Mouse (Mus musculus) adrenal gland, postnatal 14 days (tissue): ENCODE measurements around the gene Lrrc8a. TPM values are rescaled to one million over a fixed set of nuclear protein-coding genes. Genes with fewer than 3 reads are reported as not detected.

ENCODE experiments used
- DNase-seq: peaks from one replicate; pipeline ENCODE4 v3.0.0; 2021; ENCODE audit warnings: mixed read lengths
- total RNA-seq: library from RNA; stranded (reverse); gene quantifications from 2 replicates; pipeline ENCODE4 v1.2.3, GENCODE M21; 2021

Gene Lrrc8a
- total RNA-seq, 1 experiment from 2014 or later, result 57.7 TPM

DNA sequence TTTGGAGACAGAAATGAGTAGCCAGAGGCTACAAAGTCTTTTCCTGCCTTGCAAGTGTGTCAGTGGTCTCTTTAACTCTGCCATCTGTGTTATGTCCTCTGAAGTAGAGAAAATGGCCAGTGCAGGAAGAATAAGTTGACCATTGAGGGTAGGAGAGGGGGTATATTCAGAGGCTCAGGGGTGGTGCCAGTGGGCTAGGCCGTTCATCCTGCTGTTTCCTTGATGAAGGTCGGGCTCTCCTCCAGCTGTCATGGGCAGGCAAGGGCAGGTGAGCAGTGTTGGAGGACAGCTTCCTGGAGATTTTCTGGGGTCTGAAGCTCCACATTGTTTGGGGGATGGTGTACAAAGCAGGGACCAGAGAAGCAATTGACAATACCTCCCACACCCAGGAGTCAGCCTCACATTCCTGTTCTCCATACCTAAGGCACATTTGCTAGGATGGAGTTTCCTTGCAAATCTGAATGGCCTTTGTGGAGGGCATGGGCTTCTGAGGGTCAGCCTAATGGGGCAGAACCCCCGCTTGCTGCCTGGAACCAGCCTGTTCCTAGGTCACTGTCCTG lies 1.5 kb downstream of the Lrrc8a start:
- peak; percentile 6 for DNase-seq

DNA sequence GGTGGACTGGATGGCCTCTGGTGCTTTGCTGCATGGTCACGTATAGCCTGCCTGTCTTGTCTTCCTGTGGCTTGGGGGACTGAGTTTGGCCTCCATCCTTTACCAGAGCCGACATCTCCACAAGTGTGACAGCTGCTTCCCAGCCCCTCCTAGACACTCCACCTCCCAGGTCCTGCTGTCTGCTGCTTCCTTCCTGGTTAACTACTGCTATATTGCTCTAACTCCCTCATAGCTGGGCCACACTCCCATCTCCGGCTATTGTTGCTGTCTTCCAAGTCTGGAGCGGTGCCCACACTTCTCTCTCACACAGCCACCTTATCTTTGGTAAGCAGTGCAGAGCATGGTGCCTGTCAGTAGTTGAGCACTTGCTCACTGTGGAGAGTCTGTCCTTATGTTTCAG lies 2.3 kb downstream of the Lrrc8a start:
- DNase-seq, result peak; percentile 52

DNA sequence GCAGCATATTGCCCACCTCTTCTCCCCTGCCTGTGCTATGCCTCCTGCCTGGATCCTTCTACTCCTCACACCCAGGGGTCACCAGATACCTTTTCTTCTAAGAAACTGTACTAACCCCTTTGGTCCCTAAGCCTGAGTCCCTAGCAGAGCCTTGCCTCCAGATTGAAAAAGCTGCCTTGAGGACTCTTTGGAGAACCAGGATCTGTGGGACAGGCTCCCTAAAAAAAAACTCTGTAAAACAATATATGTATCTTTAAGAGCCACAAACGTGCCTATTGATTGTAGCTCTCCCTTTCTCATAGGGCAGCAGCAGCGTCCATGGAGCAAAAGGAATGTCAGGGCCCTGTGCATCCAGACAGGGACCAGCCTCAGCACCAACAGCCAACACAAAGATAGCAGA lies 2.8 kb downstream of the Lrrc8a start, which contains the start of gene Gm28035:
Gene Gm28035 (plus strand): TSS at position 301 of the 400 bp plus-strand sequence.
- DNase-seq, result no peak

DNA sequence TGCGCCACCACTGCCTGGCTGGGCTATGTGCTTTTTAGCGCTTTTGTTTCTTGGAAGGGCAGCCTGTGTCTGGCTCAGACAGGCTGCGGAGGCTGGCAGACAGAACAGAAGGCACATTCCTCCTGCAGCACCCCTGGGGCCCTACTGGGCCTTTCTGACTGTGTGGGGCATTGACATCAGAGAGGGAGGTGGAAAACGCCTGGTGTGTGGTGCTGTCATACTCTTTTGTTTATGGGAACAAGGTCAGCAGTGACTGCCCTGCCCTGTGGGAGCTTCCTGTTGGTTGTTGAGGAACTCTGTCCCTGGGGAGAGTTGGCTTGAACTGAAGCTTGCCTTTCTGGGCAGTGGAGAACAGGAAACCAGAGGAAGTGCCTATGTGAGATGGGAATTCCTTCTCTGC lies 5.0 kb downstream of the Lrrc8a start:
- peak; percentile 86 for DNase-seq

DNA sequence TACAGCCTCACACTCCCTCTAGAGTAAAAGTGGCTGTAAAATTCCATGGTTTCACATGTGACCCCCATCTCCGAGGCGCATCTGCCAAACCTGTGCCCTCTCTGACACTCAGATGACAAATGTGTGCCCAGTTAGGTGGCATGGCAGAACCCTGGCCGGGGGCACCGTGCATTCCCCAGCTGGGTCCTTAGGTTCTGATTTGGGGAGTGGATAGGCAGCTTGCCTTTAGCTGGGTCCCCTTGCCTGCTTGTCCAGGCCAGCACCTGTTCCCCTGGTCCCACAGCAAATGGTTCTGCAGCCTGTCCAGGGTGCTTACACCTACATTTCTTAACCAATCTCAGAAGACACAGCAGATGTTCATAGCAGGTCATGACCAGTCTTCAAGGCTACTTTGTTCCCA lies 5.9 kb downstream of the Lrrc8a start:
- DNase-seq, result no peak

DNA sequence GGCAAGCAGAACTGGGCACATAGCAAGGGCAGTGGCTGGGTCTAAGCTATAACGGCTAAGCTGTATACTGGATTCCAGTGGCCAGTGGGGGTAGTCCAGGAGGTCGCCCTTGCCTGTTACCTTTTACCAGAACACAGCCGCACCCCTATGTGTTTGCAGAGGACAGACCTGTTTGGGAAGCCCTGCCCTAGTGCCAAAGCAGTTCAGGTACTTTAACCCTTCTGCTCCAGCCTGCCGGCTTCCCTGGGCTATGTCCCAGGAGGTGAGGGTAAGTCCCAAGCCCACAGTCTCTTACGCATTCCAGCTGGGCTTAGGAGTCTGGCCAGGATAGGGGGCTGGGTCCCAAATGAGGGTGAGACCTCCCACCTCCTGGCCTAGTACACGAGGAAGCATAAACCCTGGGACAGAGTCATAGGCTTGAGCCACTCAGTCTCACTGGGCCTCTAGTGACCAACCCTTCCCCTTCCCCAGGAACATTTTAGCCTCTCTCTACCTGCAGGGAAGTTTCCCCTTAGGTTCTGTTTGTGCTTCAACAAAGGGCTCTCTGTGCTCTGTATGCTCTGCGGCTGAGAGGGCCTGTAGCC lies 7.2 kb downstream of the Lrrc8a start:
- no peak for DNase-seq

DNA sequence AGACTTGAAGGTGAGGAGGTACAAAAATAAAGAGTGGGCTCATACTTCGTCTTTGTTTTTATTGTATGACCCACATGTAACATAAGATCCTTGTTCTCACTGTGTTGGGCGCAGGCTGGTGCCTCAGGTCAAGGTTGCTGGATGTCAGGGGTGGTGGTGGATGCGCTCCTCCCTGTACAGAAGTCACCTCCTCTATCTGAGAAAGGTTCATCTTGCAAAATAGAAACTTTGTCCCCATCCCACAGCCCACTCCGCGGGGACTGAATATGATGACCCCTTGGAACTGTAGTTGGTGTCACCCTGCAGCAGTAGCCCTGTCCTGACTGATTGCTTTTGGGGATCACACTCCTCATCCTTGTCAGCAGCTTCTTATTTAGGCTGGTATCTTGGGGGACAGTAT lies 9.5 kb downstream of the Lrrc8a start:
- DNase-seq, result no peak

DNA sequence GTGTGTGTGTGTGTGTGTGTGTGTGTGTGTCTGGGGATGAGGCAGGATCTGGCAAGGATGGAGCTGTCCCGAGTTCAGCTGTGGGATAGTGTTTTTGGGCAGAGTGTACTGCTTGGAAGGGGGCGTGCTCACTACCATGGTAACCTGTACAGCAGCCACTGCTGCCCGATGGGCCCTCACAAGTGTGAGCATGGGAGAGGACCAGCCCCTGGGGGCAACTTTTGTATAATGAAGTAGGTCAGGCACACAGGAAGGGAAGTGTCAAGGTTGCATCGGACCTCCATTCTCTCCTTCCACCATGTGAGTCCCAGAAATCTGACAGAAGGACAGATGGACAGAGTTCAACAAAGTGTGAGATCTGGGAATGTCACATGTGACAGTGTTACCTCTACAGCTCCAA lies 10.2 kb downstream of the Lrrc8a start:
- no peak for DNase-seq

DNA sequence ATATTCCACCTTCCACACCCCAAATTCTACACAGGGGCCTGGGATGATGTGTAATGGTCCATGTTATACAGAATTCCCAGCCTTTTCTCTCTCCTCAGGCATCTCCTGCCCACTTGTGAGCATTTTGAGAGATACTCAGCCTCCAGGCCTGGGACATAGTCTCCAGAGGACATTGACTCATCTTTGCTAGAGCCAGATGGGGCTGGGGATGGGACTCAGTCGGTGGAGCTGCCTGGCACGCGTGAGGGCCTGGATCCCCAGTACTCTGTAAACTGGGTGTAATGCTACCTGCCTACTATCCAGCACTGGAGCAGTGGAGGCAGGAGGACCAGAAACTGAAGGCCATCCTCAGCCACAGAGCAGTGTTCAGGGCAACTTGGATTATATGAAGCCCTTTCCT lies 11.7 kb downstream of the Lrrc8a start:
- DNase-seq, result no peak

DNA sequence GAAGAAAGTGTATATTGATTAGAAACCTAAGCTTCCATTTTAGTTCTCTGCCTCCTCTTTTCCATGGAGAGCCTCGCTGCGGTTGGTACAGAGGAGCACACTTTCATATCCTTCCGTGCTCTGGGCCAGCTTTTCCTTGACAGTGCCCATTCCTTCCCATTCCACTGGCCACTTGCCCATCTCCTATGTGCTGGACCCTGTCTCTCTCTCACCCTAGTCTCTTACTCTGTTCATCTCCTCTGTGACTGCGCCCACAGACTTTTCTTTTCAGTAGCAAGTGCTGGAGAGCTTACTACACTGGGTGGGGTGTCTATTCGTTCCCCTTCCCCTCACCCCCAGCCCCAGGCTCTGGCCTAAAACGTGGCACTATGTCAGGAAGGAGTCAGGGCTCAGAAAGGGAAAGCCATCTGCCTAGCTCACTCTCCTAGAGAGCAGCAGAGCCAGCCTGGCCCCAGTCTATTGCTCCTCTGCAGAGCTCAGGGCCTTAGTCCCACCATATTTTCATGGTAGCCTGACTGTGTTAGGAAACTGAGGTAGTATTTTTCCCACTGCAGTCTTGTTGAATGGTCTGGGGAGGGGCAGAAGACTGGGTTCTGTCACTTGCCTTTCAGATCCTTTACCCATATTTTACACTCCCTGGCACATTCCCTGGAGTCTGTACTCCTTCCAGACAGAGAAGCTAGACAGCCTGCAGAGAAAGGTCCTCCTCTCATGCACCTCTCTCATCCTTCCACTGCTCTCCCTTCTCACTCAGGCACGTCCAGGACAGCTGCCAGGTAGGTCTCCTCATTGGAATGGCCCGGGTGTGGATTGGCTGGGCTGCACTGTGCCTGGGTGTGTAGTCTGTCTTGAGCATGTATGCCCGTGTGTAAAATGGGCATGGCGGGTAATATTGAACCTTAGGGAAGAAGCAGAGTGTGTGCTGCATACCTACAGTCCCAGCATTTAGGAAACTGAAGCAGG lies 12.9 kb downstream of the Lrrc8a start:
- DNase-seq, result no peak

DNA sequence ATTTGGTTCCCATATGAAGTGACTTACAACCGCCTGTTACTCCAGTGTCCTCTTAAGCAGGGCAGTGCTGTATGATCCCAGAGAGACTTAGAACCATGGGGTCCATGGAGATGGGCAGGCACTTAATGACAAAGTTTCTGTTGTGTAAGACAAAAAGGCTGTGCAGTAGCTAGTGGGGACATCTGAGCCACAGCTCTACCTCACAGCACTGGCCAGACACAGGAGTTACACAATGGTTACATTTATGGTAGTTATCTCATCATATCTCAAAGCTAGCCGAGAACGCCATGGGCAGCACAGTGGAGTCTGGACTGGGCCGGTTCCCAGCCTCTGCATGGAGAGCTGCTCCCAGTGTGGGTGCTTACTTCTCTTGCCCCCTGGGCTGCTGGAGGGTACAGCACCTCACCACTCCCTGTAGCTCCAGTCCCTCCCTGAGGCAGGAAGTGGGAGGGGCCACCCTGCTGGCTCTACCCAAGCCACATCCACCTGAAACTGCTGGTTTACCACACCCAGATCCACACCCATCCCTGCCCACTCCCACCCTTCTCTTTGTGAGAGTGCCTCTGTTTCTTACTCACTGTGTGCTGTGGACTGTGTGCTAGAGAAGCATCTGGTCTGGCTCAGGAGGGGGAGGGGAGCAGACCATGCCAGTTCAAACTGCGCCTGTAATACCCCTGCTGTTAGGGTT lies 14.0 kb downstream of the Lrrc8a start:
- DNase-seq, result peak; percentile 71

DNA sequence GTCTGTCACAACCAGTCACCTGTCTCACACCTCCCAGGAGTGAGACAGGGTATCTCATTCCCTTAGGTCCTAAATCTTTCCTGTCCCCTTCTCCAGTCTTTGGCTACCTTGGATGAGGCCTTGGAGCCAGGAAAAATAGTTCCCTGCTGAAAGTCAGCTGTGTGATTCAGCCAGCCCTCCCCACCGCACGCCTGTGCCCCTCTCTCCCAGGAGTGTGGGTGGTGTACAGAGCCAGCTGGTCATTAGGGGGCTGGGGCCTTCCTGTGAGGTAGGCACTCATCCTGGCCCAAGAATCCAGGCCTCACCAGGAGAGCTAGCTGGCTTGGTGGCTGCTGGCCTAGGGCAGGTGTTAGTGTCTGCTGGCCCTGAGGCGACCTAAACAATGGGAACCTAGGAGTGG lies 15.0 kb downstream of the Lrrc8a start:
- DNase-seq, result peak; percentile 66

DNA sequence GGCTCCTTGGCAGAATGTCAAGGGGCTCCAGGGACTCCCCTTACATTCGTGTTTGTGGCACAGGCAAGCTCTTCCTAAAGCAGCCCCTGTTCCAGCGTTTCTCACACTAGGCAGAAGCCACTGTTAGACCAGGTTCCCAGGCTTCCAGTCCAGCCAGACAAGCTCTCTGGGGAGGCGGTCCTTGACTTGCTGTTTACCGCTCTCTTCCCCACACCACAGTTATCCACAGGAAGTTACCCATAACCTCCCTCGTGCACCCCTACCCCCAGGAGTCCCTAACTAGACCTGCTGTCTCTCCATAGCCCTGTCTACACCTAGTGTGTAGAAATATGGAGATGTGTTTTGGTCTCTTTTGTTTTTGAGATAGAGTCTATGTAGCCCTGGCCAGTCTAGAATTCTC lies 16.3 kb downstream of the Lrrc8a start:
- no peak for DNase-seq

DNA sequence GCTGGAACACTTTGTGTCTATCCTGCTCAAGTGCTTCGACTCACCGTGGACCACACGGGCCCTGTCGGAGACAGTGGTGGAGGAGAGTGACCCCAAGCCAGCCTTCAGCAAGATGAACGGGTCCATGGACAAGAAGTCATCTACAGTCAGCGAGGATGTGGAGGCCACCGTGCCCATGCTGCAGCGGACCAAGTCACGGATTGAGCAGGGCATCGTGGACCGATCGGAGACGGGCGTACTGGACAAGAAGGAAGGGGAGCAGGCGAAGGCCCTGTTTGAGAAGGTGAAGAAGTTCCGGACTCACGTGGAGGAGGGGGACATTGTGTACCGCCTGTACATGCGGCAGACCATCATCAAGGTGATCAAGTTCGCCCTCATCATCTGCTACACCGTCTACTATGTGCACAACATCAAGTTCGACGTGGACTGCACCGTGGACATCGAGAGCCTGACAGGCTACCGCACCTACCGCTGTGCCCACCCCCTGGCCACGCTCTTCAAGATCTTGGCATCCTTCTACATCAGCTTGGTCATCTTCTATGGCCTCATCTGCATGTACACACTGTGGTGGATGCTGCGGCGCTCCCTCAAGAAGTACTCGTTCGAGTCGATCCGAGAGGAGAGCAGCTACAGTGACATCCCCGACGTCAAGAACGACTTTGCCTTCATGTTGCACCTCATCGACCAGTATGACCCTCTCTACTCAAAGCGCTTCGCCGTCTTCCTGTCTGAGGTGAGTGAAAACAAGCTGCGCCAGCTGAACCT lies 18.3 kb downstream of the Lrrc8a start:
- DNase-seq, result no peak

DNA sequence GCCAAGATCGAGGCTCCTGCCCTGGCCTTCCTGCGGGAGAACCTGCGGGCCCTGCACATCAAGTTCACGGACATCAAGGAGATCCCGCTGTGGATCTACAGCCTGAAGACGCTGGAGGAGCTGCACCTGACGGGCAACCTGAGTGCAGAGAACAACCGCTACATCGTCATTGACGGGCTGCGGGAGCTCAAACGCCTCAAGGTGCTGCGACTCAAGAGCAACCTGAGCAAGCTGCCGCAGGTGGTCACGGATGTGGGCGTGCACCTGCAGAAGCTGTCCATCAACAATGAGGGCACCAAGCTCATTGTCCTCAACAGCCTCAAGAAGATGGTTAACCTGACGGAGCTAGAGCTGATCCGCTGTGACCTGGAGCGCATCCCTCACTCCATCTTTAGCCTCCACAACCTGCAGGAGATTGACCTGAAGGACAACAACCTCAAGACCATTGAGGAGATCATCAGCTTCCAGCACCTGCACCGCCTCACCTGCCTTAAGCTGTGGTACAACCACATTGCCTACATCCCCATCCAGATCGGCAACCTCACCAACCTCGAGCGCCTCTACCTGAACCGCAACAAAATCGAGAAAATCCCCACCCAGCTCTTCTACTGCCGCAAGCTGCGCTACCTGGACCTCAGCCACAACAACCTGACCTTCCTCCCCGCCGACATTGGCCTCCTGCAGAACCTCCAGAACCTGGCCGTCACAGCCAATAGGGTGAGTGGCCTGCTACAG lies 19.3 kb downstream of the Lrrc8a start:
- DNase-seq, result no peak

DNA sequence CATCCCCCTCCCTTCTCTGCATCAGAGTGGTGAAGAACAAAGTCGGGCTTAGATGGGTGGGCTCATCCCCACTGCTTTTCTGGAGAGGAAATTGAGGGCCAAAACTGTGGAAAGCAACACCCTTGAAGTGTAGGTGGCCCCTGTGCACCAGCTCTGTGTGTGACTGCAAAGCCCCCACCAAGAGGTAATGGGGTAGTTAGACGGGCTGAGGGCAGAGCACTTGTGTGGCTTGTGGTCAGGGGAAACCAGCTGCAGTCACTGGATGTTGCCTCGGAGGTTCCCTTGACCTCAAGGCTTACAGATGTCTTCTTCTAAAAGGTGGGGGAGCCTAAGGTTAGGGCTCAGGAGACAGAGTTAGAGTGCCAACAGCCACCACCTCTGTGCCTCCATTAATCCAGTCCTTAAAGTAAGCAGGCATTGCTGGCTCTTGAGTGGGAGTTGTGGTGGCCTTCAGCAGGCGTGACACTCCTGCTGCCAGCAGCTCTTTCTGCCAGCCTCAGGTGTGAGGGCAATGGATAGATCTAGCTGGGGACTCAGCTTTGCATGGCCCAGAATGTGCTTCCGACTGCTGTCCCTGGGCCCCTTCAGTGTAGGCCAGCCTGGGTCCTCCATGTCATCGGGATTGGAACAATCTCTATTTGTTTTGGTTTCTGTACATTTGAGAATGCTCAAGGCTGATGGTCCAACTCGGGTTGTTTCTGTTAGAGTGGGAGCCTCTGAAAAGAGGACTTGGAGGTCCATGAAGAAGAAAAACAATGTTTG lies 20.4 kb downstream of the Lrrc8a start:
- no peak for DNase-seq

DNA sequence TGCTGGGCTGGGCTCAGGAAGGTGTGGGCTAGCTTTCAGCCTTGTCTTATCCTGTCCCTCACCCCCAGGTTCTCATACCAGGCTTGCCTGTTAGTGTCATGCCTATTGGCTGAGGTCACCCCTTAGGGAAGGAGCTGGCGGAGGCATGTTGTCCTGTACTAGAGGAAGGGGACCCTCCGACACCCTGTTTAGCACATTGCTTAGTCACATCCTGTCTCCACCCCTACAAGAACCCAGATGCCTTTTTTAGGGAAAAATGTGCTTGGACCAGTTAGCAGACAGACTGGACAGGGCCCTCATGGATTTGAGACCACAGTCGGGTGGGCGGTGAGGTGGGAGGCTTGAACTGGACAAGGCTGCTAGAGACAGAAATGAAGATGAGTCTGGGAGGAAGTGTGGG lies 21.1 kb downstream of the Lrrc8a start:
- peak; percentile 49 for DNase-seq

DNA sequence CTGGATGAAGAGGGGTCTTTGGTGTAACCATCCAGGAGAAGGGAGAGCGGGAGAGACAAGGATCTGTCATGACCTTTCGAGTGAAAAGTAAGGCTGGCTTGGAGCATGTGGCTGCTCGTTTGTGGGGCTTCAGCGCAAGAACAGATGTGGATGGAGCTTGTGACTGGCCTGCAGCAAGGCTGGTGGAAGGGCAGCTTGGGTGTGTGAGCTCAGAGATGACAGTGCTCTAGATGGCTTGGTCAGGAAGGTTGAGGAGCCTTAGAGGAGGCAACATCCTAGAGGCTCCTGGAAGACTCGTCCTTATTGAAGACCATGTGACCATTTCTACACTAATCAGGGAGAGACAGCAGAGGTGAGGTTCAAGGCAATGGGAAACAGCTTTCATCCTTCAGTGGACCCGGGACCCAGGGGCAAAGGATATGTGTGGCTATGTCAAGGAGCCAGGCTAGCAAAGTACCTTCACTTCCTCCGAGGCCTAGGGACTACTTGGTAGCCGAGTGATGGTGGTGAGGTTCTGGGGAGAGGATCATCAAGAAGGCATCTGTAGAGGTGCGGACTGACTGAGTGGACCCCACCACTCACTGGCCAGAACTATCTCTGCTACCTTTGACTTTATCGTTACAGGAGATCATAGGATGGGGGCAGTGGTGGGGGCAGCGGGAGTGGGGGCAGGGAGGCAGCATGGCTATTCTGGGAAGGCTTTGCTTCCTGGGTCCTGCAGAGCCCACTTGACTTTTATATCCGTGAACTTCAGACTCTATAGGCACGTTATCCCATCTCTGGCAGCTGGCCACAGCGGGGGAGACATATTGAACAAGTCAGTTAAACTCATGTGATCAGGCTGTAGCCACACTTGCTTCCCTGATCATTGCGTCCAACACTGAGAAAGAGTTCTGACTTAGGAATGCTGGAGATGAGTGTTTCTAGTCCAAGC lies 21.9 kb downstream of the Lrrc8a start:
- no peak for DNase-seq

DNA sequence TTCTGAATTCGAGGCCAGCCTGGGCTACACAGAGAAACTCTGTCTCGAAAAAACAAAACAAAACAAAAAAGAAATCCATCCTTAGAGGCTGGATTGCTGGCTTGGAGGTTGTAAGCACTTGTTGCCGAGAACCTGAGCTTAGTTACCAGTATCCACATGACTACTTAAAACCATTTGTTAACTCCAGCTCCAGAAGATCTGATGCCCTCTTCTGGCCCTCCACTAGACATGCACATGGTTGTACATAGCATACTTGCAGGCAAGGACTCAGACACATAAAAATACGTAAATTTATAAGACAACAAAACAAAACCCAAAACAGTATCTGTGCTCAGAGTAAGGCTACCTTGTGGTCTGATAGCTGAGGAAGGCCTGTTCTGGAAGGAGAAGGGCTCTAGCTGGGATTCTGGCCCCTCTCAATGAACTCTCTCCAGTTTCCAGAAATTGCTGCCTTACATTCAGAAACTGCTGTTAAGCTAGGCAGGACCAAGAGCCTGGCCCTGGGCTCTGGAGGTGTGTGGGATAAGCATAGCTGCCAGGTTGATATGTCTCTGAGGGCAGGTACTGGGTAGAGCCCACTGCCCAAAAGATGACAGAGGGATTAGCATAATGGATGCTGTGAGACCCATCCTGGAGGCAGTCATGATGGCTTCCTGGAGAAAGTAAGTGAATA lies 23.7 kb downstream of the Lrrc8a start:
- no peak for DNase-seq
